Mouse (Mus musculus): ENCODE measurements around the gene Gm10840. TPM values are rescaled to one million over a fixed set of nuclear protein-coding genes. Genes with fewer than 3 reads are reported as not detected.

Gene Gm10840
- total RNA-seq, 1 experiment = not detected

GRCm38 (mm10) chr11:106162237-106162636 is 1.6 kb downstream of the Gm10840 start:
- in situ Hi-C loops (cut with MboI; ENCODE audit: low sequenced_read_pairs in 2 of 2, unreplicated experiment in 2 of 2) = no loop called here
- Histone ChIP-seq H3K27ac (ENCODE audit: insufficient read depth, low read depth, low read length, poor library complexity, severe bottlenecking) (no peak overlapping the region), H3K4me3 (ENCODE audit: insufficient read depth in 1 of 2, low read depth in 1 of 2, low read length in 2 of 2, poor library complexity in 1 of 2, severe bottlenecking in 1 of 2) (no peak overlapping the region), H3K9me3 (ENCODE audit: control insufficient read depth, insufficient read depth, low read depth, low read length) (no peaks in the 10 kb centered on the region), H3K4me1 (ENCODE audit: control insufficient read depth in 2 of 2, insufficient read depth in 2 of 2, low read length in 2 of 2, poor library complexity in 1 of 2) (peaks cover 0 to 15% of the 10 kb centered on the region in 2 experiments; a peak in 2 of 4 replicates), H3K9ac (ENCODE audit: insufficient read depth, low read depth, low read length, poor library complexity, severe bottlenecking) (no peak overlapping the region), H3K36me3 (ENCODE audit: control insufficient read depth, insufficient read depth, low read length, poor library complexity, severe bottlenecking) (peaks cover 17% of the 10 kb centered on the region; the same call in 1 of the 2 replicates)
- no peak for DNase-seq (ENCODE audit: low read depth, low spot score)
- TF ChIP-seq ZC3H11A (IDR thresholded peaks at IDR 0.05; ENCODE audit: borderline replicate concordance, low read depth, low read length) (no peak), CHD2 (IDR thresholded peaks at IDR 0.05; ENCODE audit: low read depth, low read length) (no peak), ZNF384 (IDR thresholded peaks at IDR 0.05; ENCODE audit: low read depth, low read length) (no peak), MAFK (IDR thresholded peaks at IDR 0.05; ENCODE audit: insufficient read depth, low read depth, low read length) (no peak), HCFC1 (IDR thresholded peaks at IDR 0.05; ENCODE audit: borderline replicate concordance, insufficient read depth, low read length) (no peak)

- no peak for TF ChIP-seq ZC3H11A (IDR thresholded peaks at IDR 0.05; ENCODE audit: borderline replicate concordance, low read depth, low read length)
- Histone ChIP-seq H3K36me3 (ENCODE audit: control insufficient read depth, insufficient read depth, low read length, poor library complexity, severe bottlenecking) (peaks cover 24% of the 10 kb centered on the region), H3K4me3 (ENCODE audit: insufficient read depth in 1 of 2, low read depth in 1 of 2, low read length in 2 of 2, poor library complexity in 1 of 2, severe bottlenecking in 1 of 2) (no peak overlapping the region), H3K4me1 (ENCODE audit: control insufficient read depth in 2 of 2, insufficient read depth in 2 of 2, low read length in 2 of 2, poor library complexity in 1 of 2) (peaks cover 0 to 9% of the 10 kb centered on the region in 2 experiments; a peak in 2 of 4 replicates), H3K9me3 (ENCODE audit: control insufficient read depth, insufficient read depth, low read depth, low read length) (no peaks in the 10 kb centered on the region), H3K27ac (ENCODE audit: insufficient read depth, low read depth, low read length, poor library complexity, severe bottlenecking) (no peak overlapping the region), H3K9ac (ENCODE audit: insufficient read depth, low read depth, low read length, poor library complexity, severe bottlenecking) (no peak overlapping the region)
- in situ Hi-C loops (cut with MboI; ENCODE audit: low sequenced_read_pairs in 2 of 2, unreplicated experiment in 2 of 2) = no loop called here
- DNase-seq (ENCODE audit: low read depth, low spot score) = no peak
Observed at GRCm38 (mm10) chr11:106163546-106163945, 2.9 kb downstream of the Gm10840 start.

GRCm38 (mm10) chr11:106164601-106165180 is 4.0 kb downstream of the Gm10840 start:
- Histone ChIP-seq H3K4me1 (ENCODE audit: control insufficient read depth in 2 of 2, insufficient read depth in 2 of 2, low read length in 2 of 2, poor library complexity in 1 of 2) (peaks cover 0 to 3% of the 10 kb centered on the region in 2 experiments; a peak in 2 of 4 replicates), H3K9ac (ENCODE audit: insufficient read depth, low read depth, low read length, poor library complexity, severe bottlenecking) (no peak overlapping the region), H3K9me3 (ENCODE audit: control insufficient read depth, insufficient read depth, low read depth, low read length) (no peaks in the 10 kb centered on the region), H3K27ac (ENCODE audit: insufficient read depth, low read depth, low read length, poor library complexity, severe bottlenecking) (no peak overlapping the region), H3K36me3 (ENCODE audit: control insufficient read depth, insufficient read depth, low read length, poor library complexity, severe bottlenecking) (peaks cover 22% of the 10 kb centered on the region), H3K4me3 (ENCODE audit: insufficient read depth in 1 of 2, low read depth in 1 of 2, low read length in 2 of 2, poor library complexity in 1 of 2, severe bottlenecking in 1 of 2) (no peak overlapping the region)
- TF ChIP-seq ZC3H11A (IDR thresholded peaks at IDR 0.05; ENCODE audit: borderline replicate concordance, low read depth, low read length) (no peak), ZNF384 (IDR thresholded peaks at IDR 0.05; ENCODE audit: low read depth, low read length) (no peak), CHD2 (IDR thresholded peaks at IDR 0.05; ENCODE audit: low read depth, low read length) (no peak), HCFC1 (IDR thresholded peaks at IDR 0.05; ENCODE audit: borderline replicate concordance, insufficient read depth, low read length) (no peak), MAFK (IDR thresholded peaks at IDR 0.05; ENCODE audit: insufficient read depth, low read depth, low read length) (no peak)
- DNase-seq (ENCODE audit: low read depth, low spot score) = no peak
- in situ Hi-C loops (cut with MboI; ENCODE audit: low sequenced_read_pairs in 2 of 2, unreplicated experiment in 2 of 2) = no loop called here

GRCm38 (mm10) chr11:106167435-106167834 is 6.8 kb downstream of the Gm10840 start:
- no peak overlapping the region for H3K9ac ChIP-seq (ENCODE audit: insufficient read depth, low read depth, low read length, poor library complexity, severe bottlenecking)
- no peak for TF ChIP-seq HCFC1 (IDR thresholded peaks at IDR 0.05; ENCODE audit: borderline replicate concordance, insufficient read depth, low read length)
- TF ChIP-seq MAFK (IDR thresholded peaks at IDR 0.05; ENCODE audit: insufficient read depth, low read depth, low read length) = no peak
- no peak overlapping the region for H3K4me3 ChIP-seq (ENCODE audit: insufficient read depth in 1 of 2, low read depth in 1 of 2, low read length in 2 of 2, poor library complexity in 1 of 2, severe bottlenecking in 1 of 2)
- no peaks in the 10 kb centered on the region for H3K9me3 ChIP-seq (ENCODE audit: control insufficient read depth, insufficient read depth, low read depth, low read length)
- in situ Hi-C loops (cut with MboI; ENCODE audit: low sequenced_read_pairs in 2 of 2, unreplicated experiment in 2 of 2) = no loop called here
- no peak for DNase-seq (ENCODE audit: low read depth, low spot score)
- H3K36me3 ChIP-seq (ENCODE audit: control insufficient read depth, insufficient read depth, low read length, poor library complexity, severe bottlenecking) = peaks cover 25% of the 10 kb centered on the region
- H3K4me1 ChIP-seq (ENCODE audit: control insufficient read depth in 2 of 2, insufficient read depth in 2 of 2, low read length in 2 of 2, poor library complexity in 1 of 2) = no peaks in the 10 kb centered on the region; a peak in 1 of 4 replicates
- no peak overlapping the region for H3K27ac ChIP-seq (ENCODE audit: insufficient read depth, low read depth, low read length, poor library complexity, severe bottlenecking)

GRCm38 (mm10) chr11:106170807-106171206 is 10.2 kb downstream of the Gm10840 start:
- Histone ChIP-seq H3K9me3 (ENCODE audit: control insufficient read depth, insufficient read depth, low read depth, low read length) (no peaks in the 10 kb centered on the region), H3K27ac (ENCODE audit: insufficient read depth, low read depth, low read length, poor library complexity, severe bottlenecking) (no peak overlapping the region), H3K9ac (ENCODE audit: insufficient read depth, low read depth, low read length, poor library complexity, severe bottlenecking) (no peak overlapping the region), H3K36me3 (ENCODE audit: control insufficient read depth, insufficient read depth, low read length, poor library complexity, severe bottlenecking) (peaks cover 10% of the 10 kb centered on the region), H3K4me1 (ENCODE audit: control insufficient read depth in 2 of 2, insufficient read depth in 2 of 2, low read length in 2 of 2, poor library complexity in 1 of 2) (no peaks in the 10 kb centered on the region; a peak in 1 of 4 replicates), H3K4me3 (ENCODE audit: insufficient read depth in 1 of 2, low read depth in 1 of 2, low read length in 2 of 2, poor library complexity in 1 of 2, severe bottlenecking in 1 of 2) (no peak overlapping the region)
- no peak for DNase-seq (ENCODE audit: low read depth, low spot score)
- TF ChIP-seq ZNF384 (IDR thresholded peaks at IDR 0.05; ENCODE audit: low read depth, low read length) (no peak), HCFC1 (IDR thresholded peaks at IDR 0.05; ENCODE audit: borderline replicate concordance, insufficient read depth, low read length) (no peak)
- in situ Hi-C loops (cut with MboI; ENCODE audit: low sequenced_read_pairs in 2 of 2, unreplicated experiment in 2 of 2) = no loop called here

Measured in ES-E14 (cell line).